8 mouse cellular contexts compared by ENCODE assay signal in genomic region chr7:24481474-24482207, GRCm38 (mm10). TPM values are rescaled to one million over a fixed set of nuclear protein-coding genes. Genes with fewer than 3 reads are reported as not detected.
DNase-seq lines count a peak whose midpoint lies in the region; ATAC-seq and TF ChIP-seq lines count a peak whose summit lies in the region.

Cadm4 (plus strand) TSS chr7:24482023.

- H3K4me3 ChIP-seq in cortical plate, adult 2 months (ENCODE audit: insufficient read depth, low read length), result peak within 1 kb of the TSS; percentile 61

- intact Hi-C loops in left cerebral cortex, postnatal 10 days (cut with DNase I), result loop anchor here (5.0 kb wide), 1 partner anchor 39 kb away; no protein-coding TSS in a partner anchor

- ATAC-seq in activated CD4-positive, CD25-positive, alpha-beta regulatory T cell, adult 4 months, result peak; percentile 83
- ATAC-seq in megakaryocyte progenitor cell, adult 5-6 weeks (replicated peaks; ENCODE audit: poor library complexity), result peak; percentile 94

- H3K4me1 ChIP-seq in cortical plate, adult 2 months (ENCODE audit: control insufficient read depth, insufficient read depth, low read length), result peaks cover 2% of the 10 kb centered on the region

- H3K27ac ChIP-seq in cortical plate, adult 2 months (ENCODE audit: insufficient read depth, low read length), result peak within 1 kb of the TSS; percentile 74

- TF ChIP-seq CTCF in cortical plate, adult 2 months (IDR thresholded peaks at IDR 0.05; ENCODE audit: extremely low read depth, insufficient read depth, low read length), result no peak

- DNase-seq in gastrocnemius, postnatal 10 days, result peak; percentile 83
- peak; percentile 85 for DNase-seq in induced T-regulatory cell, adult 2 months (ENCODE audit: low read depth)
- DNase-seq in left cerebral cortex, postnatal 10 days (ENCODE audit: extremely low spot score in 1 of 2, low spot score in 2 of 2), result peak; percentile 78 to 92
- peak; percentile 93 for DNase-seq in right cerebral cortex, postnatal 25 days
- peak; percentile 73 to 80 for DNase-seq in urinary bladder, postnatal 36 days (ENCODE audit: low spot score in 2 of 2)

- TF ChIP-seq POLR2A in cortical plate, adult 2 months (IDR thresholded peaks at IDR 0.05; ENCODE audit: extremely low read depth, insufficient read depth, low read length), result peak; percentile 58; the same call in 1 of the 2 replicates

RNA-seq across cellular contexts. Expression of gene Cadm4, which starts in this region (rescaled TPM):
- not detected for polyA plus RNA-seq in activated CD4-positive, CD25-positive, alpha-beta regulatory T cell, adult 4 months (2017; shearing (Covaris generic))
- 234 and 237 TPM in 2 replicates for polyA plus RNA-seq in cortical plate, adult 2 months (2012; rRNA removed)
- total RNA-seq in gastrocnemius, postnatal 10 days (2021), result 10 to 100 TPM; 14.7 to 17.4 TPM
- 100 to 1,000 TPM; 305 to 320 TPM for total RNA-seq in left cerebral cortex, postnatal 10 days (2021)
- not detected in 2 replicates for total RNA-seq in megakaryocyte progenitor cell, adult 5-6 weeks (2015)
- not detected in 2 replicates for total RNA-seq in megakaryocyte progenitor cell, adult 5-6 weeks (2017)

Comparison
In these comparisons a context has a peak if more than half of its experiments do, and no peak if none do; other contexts are left out.
1. Peak in every context shown above with its lines: DNase-seq, ATAC-seq, H3K4me3 ChIP-seq and H3K27ac ChIP-seq.
2. RNA of gene Cadm4 (total RNA-seq): 305 to 320 TPM in left cerebral cortex, postnatal 10 days; 14.7 to 17.4 TPM in gastrocnemius, postnatal 10 days and not detected in megakaryocyte progenitor cell, adult 5-6 weeks; every median in the first group is over 10 times any median in the second.
3. RNA of gene Cadm4 (polyA plus RNA-seq): 234 to 237 TPM in cortical plate, adult 2 months; not detected in activated CD4-positive, CD25-positive, alpha-beta regulatory T cell, adult 4 months; every median in the first group is over 100 times any median in the second.
4. Peak in ATAC-seq in activated CD4-positive, CD25-positive, alpha-beta regulatory T cell, adult 4 months; RNA of the gene not detected or under 1 TPM.
5. Peak in ATAC-seq in megakaryocyte progenitor cell, adult 5-6 weeks; RNA of the gene not detected or under 1 TPM.